Mouse (Mus musculus): ENCODE results near the gene Gm732.

Gm732 gene

GRCm38 (mm10) chrX:107948365-107948764 is at the start of gene Gm732:
Gene Gm732, minus strand, starts transcription at chrX:107948465.
- in situ Hi-C loops (cut with MboI, MseI), result no loop called here
